In the genomic region with DNA sequence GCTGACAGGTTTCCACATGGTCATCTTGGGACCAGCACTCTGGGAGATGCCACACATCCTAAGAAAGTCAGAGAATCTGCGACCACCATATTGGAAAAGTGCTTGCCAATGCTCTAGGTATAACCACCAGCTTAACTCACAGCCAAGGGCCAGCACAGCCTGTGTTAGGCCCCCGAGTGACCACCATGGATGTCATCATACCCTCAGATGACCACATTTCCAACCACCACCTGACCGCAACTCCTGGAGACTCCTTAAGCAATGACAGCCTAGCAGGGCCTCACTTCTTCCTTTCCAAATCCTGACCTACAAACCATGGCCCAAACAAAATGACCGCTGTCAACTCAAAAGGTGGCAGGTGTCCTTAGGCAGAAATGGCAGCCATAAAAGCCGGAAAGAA, we compare ENCODE assay signal across 11 mouse cellular contexts. TPM values are rescaled to one million over a fixed set of nuclear protein-coding genes. Genes with fewer than 3 reads are reported as not detected.
DNase-seq lines count a peak whose midpoint lies in the region; ATAC-seq and TF ChIP-seq lines count a peak whose summit lies in the region.
"Had no signal": no experiment of that assay in that cellular context is flagged by ENCODE, and none has a peak within 500 bp of the region (broad histone marks: within the 10 kb centered on the region; RNA-seq: fewer than 3 reads in every experiment).

No protein-coding gene starts in this region.

- H3K9me3 ChIP-seq in heart, embryonic 15.5 days (replicated peaks) = no peaks in the 10 kb centered on the region
- H3K9me3 ChIP-seq in heart, embryonic 11.5 days (replicated peaks; ENCODE audit: control insufficient read depth, low read length) = 0 out of 2 replicates have a peak, but pooled peaks cover 3% of the 10 kb centered on the region
- H3K9me3 ChIP-seq in lung, embryonic 14.5 days (ENCODE audit: low read depth, low read length) = no peaks in the 10 kb centered on the region
- H3K9me3 ChIP-seq: megakaryocyte, embryonic 14.5 days had no signal

- 0 out of 2 replicates have a peak, but pooled peaks cover 3% of the 10 kb centered on the region for H3K36me3 ChIP-seq in heart, embryonic 15.5 days
- peaks cover 5% of the 10 kb centered on the region; the same call in 1 of the 2 replicates for H3K36me3 ChIP-seq in heart, embryonic 11.5 days (ENCODE audit: control insufficient read depth, insufficient read depth, low read length)
- H3K36me3 ChIP-seq in lung, embryonic 14.5 days (ENCODE audit: insufficient read depth) = 0 out of 2 replicates have a peak, but pooled peaks cover 2% of the 10 kb centered on the region
- no peaks in the 10 kb centered on the region for H3K36me3 ChIP-seq in small intestine, adult 2 months (ENCODE audit: control insufficient read depth, insufficient read depth, low read length)

- no peak for DNase-seq in lung, embryonic 14.5 days
- no peak for DNase-seq in lung, postnatal 4 days
- DNase-seq in retina, postnatal 1 day = no peak
- no peak for DNase-seq in spleen, adult 18-20 months
- DNase-seq: thymus, adult 18-20 months had no signal

- WGBS in heart, embryonic 15.5 days = 87% methylated on average over 5 of the region's 5 CpGs
- WGBS in heart, embryonic 11.5 days (ENCODE audit: insufficient replicate concordance) = 87% methylated on average over 5 of the region's 5 CpGs
- WGBS in lung, embryonic 14.5 days = 89% methylated on average over 5 of the region's 5 CpGs
- 89% methylated on average over 5 of the region's 5 CpGs for WGBS in small intestine, adult 2 months

- no peaks in the 10 kb centered on the region for H3K27me3 ChIP-seq in heart, embryonic 15.5 days
- no peaks in the 10 kb centered on the region for H3K27me3 ChIP-seq in heart, embryonic 11.5 days (ENCODE audit: control insufficient read depth, insufficient read depth, low read length)
- no peaks in the 10 kb centered on the region for H3K27me3 ChIP-seq in lung, embryonic 14.5 days (ENCODE audit: insufficient read depth, low read length)
- H3K27me3 ChIP-seq in small intestine, adult 2 months (ENCODE audit: control insufficient read depth, insufficient read depth, low read length) = no peaks in the 10 kb centered on the region

- peak overlapping the region; percentile 81 for H3K27ac ChIP-seq in heart, embryonic 15.5 days
- no peak overlapping the region for H3K27ac ChIP-seq in heart, embryonic 11.5 days (ENCODE audit: low read depth, low read length)
- peak overlapping the region; percentile 10 for H3K27ac ChIP-seq in lung, embryonic 14.5 days (ENCODE audit: low read depth)
- peak overlapping the region; percentile 14; the same call in 1 of the 2 replicates for H3K27ac ChIP-seq in small intestine, adult 2 months (ENCODE audit: insufficient read depth, low read depth, low read length)
- H3K27ac ChIP-seq: forebrain, embryonic 10.5 days had no signal

- no peak for TF ChIP-seq POLR2A in small intestine, adult 2 months (IDR thresholded peaks at IDR 0.05; ENCODE audit: low read depth, low read length)

- H3K4me2 ChIP-seq in heart, embryonic 15.5 days = no peak overlapping the region
- no peak overlapping the region for H3K4me2 ChIP-seq in heart, embryonic 11.5 days
- H3K4me2 ChIP-seq in lung, embryonic 14.5 days = no peak overlapping the region

- TF ChIP-seq CTCF in lung, embryonic 14.5 days (IDR thresholded peaks at IDR 0.05; ENCODE audit: low read depth) = no peak
- no peak for TF ChIP-seq CTCF in small intestine, adult 2 months (IDR thresholded peaks at IDR 0.05; ENCODE audit: extremely low read depth, insufficient read length, insufficient replicate concordance, low read depth, low read length)

- no peak overlapping the region for H3K9ac ChIP-seq in heart, embryonic 15.5 days
- no peak overlapping the region for H3K9ac ChIP-seq in heart, embryonic 11.5 days (ENCODE audit: low read depth, low read length)
- H3K9ac ChIP-seq in lung, embryonic 14.5 days = no peak overlapping the region

- peaks cover 62% of the 10 kb centered on the region for H3K4me1 ChIP-seq in heart, embryonic 15.5 days (replicated peaks)
- H3K4me1 ChIP-seq in heart, embryonic 11.5 days (ENCODE audit: control insufficient read depth, insufficient read depth, low read length) = peaks cover 43% of the 10 kb centered on the region
- H3K4me1 ChIP-seq in lung, embryonic 14.5 days (ENCODE audit: insufficient read depth) = peaks cover 11% of the 10 kb centered on the region
- peaks cover 22% of the 10 kb centered on the region; the same call in 1 of the 2 replicates for H3K4me1 ChIP-seq in small intestine, adult 2 months (ENCODE audit: control insufficient read depth, insufficient read depth, insufficient read length, low read length)

- no peak overlapping the region for H3K4me3 ChIP-seq in heart, embryonic 15.5 days
- no peak overlapping the region for H3K4me3 ChIP-seq in heart, embryonic 11.5 days (ENCODE audit: low read depth, low read length)
- no peak overlapping the region for H3K4me3 ChIP-seq in lung, embryonic 14.5 days (ENCODE audit: low read depth, low read length)
- no peak overlapping the region for H3K4me3 ChIP-seq in small intestine, adult 2 months (ENCODE audit: low read depth, low read length)
- H3K4me3 ChIP-seq: forebrain, embryonic 10.5 days; megakaryocyte, embryonic 14.5 days had no signal

- no peak for ATAC-seq in heart, embryonic 15.5 days (replicated peaks; ENCODE audit: insufficient number of reproducible peaks, insufficient read depth, low FRiP score, low read depth)
- no peak for ATAC-seq in heart, embryonic 11.5 days (replicated peaks; ENCODE audit: insufficient number of reproducible peaks, low FRiP score, low TSS enrichment)
- ATAC-seq in lung, embryonic 14.5 days (ENCODE audit: insufficient read depth) = no peak
- ATAC-seq in granulocyte monocyte progenitor cell, adult 5-6 weeks (replicated peaks; ENCODE audit: poor library complexity, severe bottlenecking) = peak; percentile 74

RNA-seq across cellular contexts. Expression of gene Sh3bp5, which starts 13.5 kb away (rescaled TPM):
- 21.4 and 28.4 TPM in 2 replicates for polyA plus RNA-seq in heart, embryonic 15.5 days (2015; fragmentation: Nextera tagmentation; extraction: Ambion mirVana)
- 10.9 and 16.8 TPM in 2 replicates for polyA plus RNA-seq in heart, embryonic 11.5 days (2014; fragmentation: Nextera tagmentation; extraction: Ambion mirVana)
- polyA plus RNA-seq in lung, embryonic 14.5 days (2014; fragmentation: Nextera tagmentation; extraction: Ambion mirVana) = 12.8 and 14.8 TPM in 2 replicates
- 5.0 and 6.3 TPM in 2 replicates for total RNA-seq in granulocyte monocyte progenitor cell, adult 5-6 weeks (2014; fragmentation: Nextera tagmentation)
- total RNA-seq in granulocyte monocyte progenitor cell, adult 5-6 weeks (2017) = 2.7 and 2.8 TPM in 2 replicates
- polyA plus RNA-seq in small intestine, adult 2 months (2012; rRNA removed) = 3.0 and 6.9 TPM in 2 replicates
